Mouse (Mus musculus) hindbrain, embryonic 14.5 days (tissue): Measurements from ENCODE around the gene Gm32802. TPM values are rescaled to one million over a fixed set of nuclear protein-coding genes. Genes with fewer than 3 reads are reported as not detected.
"Not testable (repeated sequence)": the region's sequence is repeated elsewhere in the genome, so short reads cannot be mapped to it uniquely, and the experiment has no call there.

Experiments used
- ATAC-seq: fragments of 200-750 bp; cut with Nextera tagmentation; 2 replicates; pipeline ENCODE4 v1.8.0; 2017; ENCODE audit warnings: moderate number of reproducible peaks, mild to moderate bottlenecking, moderate TSS enrichment, moderate library complexity; ENCODE audit not compliant: low FRiP score
- DNase-seq: peaks from one replicate; pipeline ENCODE4 v3.0.0-alpha.2; 2015; ENCODE audit warnings: low spot score
- H3K27ac ChIP-seq: fragments of 300-500 bp; sonication (generic); 2 replicates; pipeline ENCODE4 v1.5.1; 2014; ENCODE audit warnings: mild to moderate bottlenecking, moderate library complexity
- H3K27me3 ChIP-seq: fragments of 300-500 bp; sonication (generic); 2 replicates; pipeline ENCODE4 v1.6.1; 2014; ENCODE audit warnings: mild to moderate bottlenecking, low read length, mixed read lengths; ENCODE audit not compliant: control insufficient read depth, insufficient read depth
- H3K36me3 ChIP-seq: fragments of 300-500 bp; sonication (generic); replicated peaks from 2 replicates; pipeline ENCODE4 v1.6.1; 2014; ENCODE audit not compliant: control insufficient read depth, insufficient read depth
- H3K4me1 ChIP-seq: fragments of 300-500 bp; sonication (generic); replicated peaks from 2 replicates; pipeline ENCODE4 v1.6.1; 2014; ENCODE audit warnings: antibody characterized with exemption, low read length, mixed read lengths; ENCODE audit not compliant: control insufficient read depth, insufficient read depth
- H3K4me2 ChIP-seq: fragments of 300-500 bp; sonication (generic); replicated peaks from 2 replicates; pipeline ENCODE4 v1.6.1; 2014; ENCODE audit warnings: mild to moderate bottlenecking, moderate library complexity
- H3K4me3 ChIP-seq: fragments of 300-500 bp; sonication (generic); replicated peaks from 2 replicates; pipeline ENCODE4 v1.5.1; 2014; ENCODE audit warnings: mild to moderate bottlenecking, low read length
- H3K9ac ChIP-seq: fragments of 300-500 bp; sonication (generic); 2 replicates; pipeline ENCODE4 v1.6.1; 2014
- H3K9me3 ChIP-seq: fragments of 300-500 bp; sonication (generic); 2 replicates; pipeline ENCODE4 v1.6.1; 2016; ENCODE audit warnings: low read length; ENCODE audit not compliant: control insufficient read depth
- WGBS: fragments of 180-500 bp; shearing (Covaris S2); extraction: QIAGEN DNeasy Blood & Tissue Kit; methylation state at CpG from one replicate; pipeline ENCODE4 v1.1.7; 2014; 5-methylcytosine and 5-hydroxymethylcytosine counted together
- polyA plus RNA-seq: library from polyadenylated mRNA; unstranded; fragments of >200 nt; fragmentation: Nextera tagmentation; extraction: Ambion mirVana; gene quantifications from 2 replicates; pipeline ENCODE4 v1.2.1, GENCODE M21; 2014

The Gm32802 gene
- polyA plus RNA-seq, 1 experiment from 2014 or later, result 0.43 TPM

DNA sequence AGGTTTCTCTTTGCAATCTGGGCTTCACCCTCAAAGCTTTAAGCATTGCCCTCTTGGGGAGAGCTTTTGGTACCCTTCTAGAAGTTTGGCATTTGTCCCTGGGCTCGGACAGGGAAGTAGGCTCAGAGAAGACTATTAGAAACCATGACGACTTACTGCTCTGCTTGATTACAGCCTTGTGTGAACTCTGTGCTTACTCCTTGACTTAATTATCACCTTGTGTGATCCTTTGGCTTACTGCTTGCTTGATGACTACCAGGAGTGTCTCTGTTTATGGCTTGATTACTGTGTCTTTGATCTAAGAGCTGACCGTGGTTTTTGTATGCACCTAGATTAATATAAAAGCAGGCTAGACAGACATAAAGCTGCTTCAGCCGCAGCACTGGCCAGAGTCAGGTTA lies 19.6 kb downstream of the Gm32802 start:
- WGBS, result no CpG with 5 or more reads among the region's 4 CpGs
- not testable (repeated sequence) for H3K4me1 ChIP-seq

DNA sequence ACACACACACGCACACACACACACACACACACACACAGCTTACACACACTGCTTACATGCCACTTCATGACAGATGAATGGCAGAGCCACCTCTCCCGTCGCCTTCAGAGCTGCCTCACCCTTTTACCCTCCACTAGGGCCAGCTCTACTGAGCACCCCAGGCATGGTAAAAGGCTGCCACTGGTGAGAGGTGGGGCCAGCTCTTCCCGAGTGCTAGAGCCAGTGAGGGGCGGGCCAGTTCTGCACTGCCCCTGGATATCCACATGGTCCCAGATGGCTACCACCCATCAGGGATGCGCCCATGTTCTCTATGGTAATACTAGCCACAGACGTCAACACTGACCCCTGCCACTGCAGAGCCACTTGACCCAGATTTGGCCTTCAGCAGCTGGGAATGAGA lies 24.1 kb downstream of the Gm32802 start:
- not testable (repeated sequence) for H3K27ac ChIP-seq, DNase-seq, H3K9ac ChIP-seq, H3K27me3 ChIP-seq, H3K36me3 ChIP-seq, H3K4me1 ChIP-seq, H3K9me3 ChIP-seq, H3K4me2 ChIP-seq, ATAC-seq, H3K4me3 ChIP-seq
- 74% methylated on average over 6 of the region's 7 CpGs for WGBS

More for the DNA sequence above, 19.6 kb downstream of the Gm32802 start:
- not testable (repeated sequence) for H3K36me3 ChIP-seq, H3K27me3 ChIP-seq, ATAC-seq, H3K4me3 ChIP-seq, H3K9ac ChIP-seq, H3K27ac ChIP-seq, H3K4me2 ChIP-seq, H3K9me3 ChIP-seq, DNase-seq

DNA sequence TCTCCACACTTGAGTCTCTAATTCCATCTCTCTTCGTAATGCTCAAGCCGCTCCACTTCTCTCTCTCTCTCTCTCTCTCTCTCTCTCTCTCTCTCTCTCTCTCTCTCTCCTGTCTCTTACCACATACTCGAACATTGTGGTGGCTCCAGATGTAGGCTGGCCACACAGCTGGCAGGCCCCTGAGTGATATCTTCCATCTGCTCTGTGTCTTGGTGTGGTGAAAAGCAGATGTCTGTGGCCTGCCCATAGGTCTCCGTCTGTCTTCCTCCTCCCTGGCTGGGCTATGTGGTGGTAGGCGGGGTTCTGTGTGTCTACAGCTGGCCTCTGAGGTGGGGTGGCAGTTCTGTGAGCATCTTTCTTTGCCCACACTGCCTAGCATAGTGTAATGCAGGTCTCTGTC lies 24.5 kb downstream of the Gm32802 start:
- no CpG with 5 or more reads among the region's 5 CpGs for WGBS
- DNase-seq, ATAC-seq: not testable (repeated sequence)

DNA sequence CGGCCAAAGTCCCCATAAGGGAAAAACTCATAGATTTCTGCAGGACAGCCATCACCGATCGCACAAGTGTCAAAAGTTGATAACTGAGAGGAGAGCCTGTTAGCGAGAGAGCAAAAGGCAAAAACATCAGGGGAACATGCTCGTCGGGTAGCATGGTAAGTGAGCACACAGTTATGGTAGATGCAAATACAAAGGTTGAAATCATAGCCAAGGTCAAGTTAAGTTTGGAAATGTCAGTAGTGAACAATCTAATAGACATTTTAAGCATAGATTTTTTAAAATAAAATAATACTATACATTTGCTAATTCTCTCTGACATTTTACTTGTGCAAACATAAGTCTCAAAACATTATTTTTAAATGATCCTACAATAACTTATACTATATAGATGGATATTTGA lies 36.5 kb downstream of the Gm32802 start, which contains the start of gene Iltifb:
Gene Iltifb (minus strand): TSS at position 101 of the 400 bp plus-strand sequence.
- Histone ChIP-seq H3K27me3 (no peaks in the 10 kb centered on the region), H3K4me3 (no peak within 1 kb of the TSS), H3K9ac (no peak within 1 kb of the TSS), H3K4me1 (no peaks in the 10 kb centered on the region), H3K36me3 (no peaks in the 10 kb centered on the region), H3K27ac (no peak within 1 kb of the TSS), H3K9me3 (no peaks in the 10 kb centered on the region), H3K4me2 (no peak within 1 kb of the TSS)
- WGBS, result 95% methylated on average over 6 of the region's 6 CpGs
- DNase-seq (no peak), ATAC-seq (no peak)

More for the DNA sequence above, 24.5 kb downstream of the Gm32802 start:
- H3K4me3 ChIP-seq, H3K9me3 ChIP-seq, H3K36me3 ChIP-seq, H3K27ac ChIP-seq, H3K27me3 ChIP-seq, H3K9ac ChIP-seq, H3K4me1 ChIP-seq, H3K4me2 ChIP-seq: not testable (repeated sequence)

DNA sequence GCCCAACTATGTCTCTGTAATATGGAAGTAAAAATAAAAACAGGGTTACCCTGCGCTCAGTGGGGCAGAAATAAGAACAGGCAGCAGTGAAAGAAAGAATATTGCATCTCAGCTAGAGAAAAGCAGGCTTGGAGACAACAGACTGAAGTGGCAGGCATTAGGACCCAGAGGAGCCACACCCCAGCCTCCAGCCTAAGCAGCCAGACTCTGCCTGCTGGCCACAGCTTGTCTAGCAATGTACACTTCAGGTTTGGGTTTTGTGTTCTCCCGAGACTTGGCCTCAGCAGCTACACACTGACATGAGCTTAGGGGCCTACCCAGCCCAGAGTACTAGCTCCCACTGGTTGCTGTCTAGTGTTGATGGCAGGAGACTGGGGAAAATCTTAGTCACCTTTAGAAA lies 43.6 kb downstream of the Gm32802 start:
- not testable (repeated sequence) for ATAC-seq, H3K4me1 ChIP-seq, DNase-seq, H3K36me3 ChIP-seq, H3K9me3 ChIP-seq, H3K4me2 ChIP-seq, H3K4me3 ChIP-seq, H3K27ac ChIP-seq, H3K27me3 ChIP-seq, H3K9ac ChIP-seq
- 48% methylated on average over 2 of the region's 2 CpGs for WGBS

Other genes starting within 250 kb of the Gm32802 start
- 25.2 and 27.0 TPM in 2 replicates for gene Mdm1, start 116.9 kb upstream of the Gm32802 start, polyA plus RNA-seq
- not detected in 2 replicates for gene Il22, start 53.7 kb upstream of the Gm32802 start, polyA plus RNA-seq
- gene Gm32717, start 17.9 kb upstream of the Gm32802 start, polyA plus RNA-seq, result 0.23 and 0.43 TPM in 2 replicates
- not detected in 2 replicates for gene Iltifb, start 36.4 kb downstream of the Gm32802 start, polyA plus RNA-seq
- 0.08 TPM in 1 of 2 replicates, not detected in the other for gene Gm9040, start 68.3 kb downstream of the Gm32802 start, polyA plus RNA-seq
- 0.08 TPM in 1 of 2 replicates, not detected in the other for gene Gm9044, start 73.7 kb downstream of the Gm32802 start, polyA plus RNA-seq
- not detected in 2 replicates for gene Gm9045, start 79.1 kb downstream of the Gm32802 start, polyA plus RNA-seq
- gene Gm9046, start 84.6 kb downstream of the Gm32802 start, polyA plus RNA-seq, result not detected in 2 replicates
- gene Gm9048, start 90.0 kb downstream of the Gm32802 start, polyA plus RNA-seq, result not detected in 2 replicates
- gene Gm9049, start 95.4 kb downstream of the Gm32802 start, polyA plus RNA-seq, result not detected in 2 replicates
- gene Ifng, start 182.4 kb downstream of the Gm32802 start, polyA plus RNA-seq, result not detected in 2 replicates